Mouse (Mus musculus): Measurements from ENCODE around the gene Phex. TPM values are rescaled to one million over a fixed set of nuclear protein-coding genes. Genes with fewer than 3 reads are reported as not detected.

Gene Phex
- total RNA-seq, 4 experiments from 2014 or later = 0.09 TPM; not detected in 3

DNA sequence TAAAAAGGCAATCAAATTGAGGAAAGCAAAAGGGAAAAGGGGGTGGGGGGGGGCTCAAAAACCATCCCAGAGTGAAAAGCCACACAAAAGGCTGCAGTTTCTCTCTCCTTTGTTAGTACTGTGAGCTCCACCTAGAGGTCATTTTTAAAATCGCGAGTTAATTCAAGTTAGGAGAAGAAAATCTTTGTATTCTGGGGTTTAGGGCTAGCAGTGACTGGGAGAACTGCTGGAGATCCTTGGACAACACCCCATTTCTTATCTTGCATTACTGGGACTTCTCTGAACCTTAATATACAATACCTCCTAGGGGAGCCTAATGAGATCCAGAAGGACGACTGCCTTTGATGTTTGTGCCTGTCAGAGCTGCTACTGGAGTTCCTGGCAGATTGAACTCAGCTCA, 107.7 kb downstream of the Phex start:
- DNase-seq (ENCODE audit: low spot score) = peak; percentile 3

DNA sequence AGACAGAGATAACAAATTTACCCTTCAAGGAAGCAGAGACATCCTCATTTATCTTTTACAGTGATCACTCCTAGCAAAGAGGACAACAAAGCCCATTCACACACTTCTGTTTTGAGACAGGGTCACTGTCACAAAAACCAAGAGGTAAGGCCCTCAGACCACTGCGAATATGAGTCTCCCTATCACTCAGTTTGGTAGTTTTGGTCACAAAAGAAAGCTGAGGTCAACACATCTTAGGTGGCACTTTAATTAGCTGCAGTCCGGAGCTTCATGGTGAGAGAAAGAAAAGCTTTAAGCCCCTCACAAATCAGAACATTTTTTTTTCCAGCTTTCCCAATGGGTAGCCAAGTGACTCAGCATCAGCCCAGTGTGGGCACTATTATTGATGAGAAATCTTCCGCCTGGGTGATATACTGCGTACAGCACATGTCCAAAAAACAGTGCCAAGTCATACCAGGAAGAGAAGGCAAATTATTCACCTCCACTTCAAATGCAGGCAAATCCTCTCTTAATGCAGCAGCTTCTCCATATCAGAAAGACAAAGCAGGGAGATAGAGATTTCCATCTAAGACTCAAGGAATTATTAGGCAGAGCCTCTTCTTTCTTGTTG, 108.2 kb downstream of the Phex start:
- DNase-seq (ENCODE audit: low spot score) = no peak

- no peak for DNase-seq (ENCODE audit: low spot score)
Observed at GRCm38 (mm10) chrX:157305852-157306232, 109.3 kb downstream of the Phex start.

DNA sequence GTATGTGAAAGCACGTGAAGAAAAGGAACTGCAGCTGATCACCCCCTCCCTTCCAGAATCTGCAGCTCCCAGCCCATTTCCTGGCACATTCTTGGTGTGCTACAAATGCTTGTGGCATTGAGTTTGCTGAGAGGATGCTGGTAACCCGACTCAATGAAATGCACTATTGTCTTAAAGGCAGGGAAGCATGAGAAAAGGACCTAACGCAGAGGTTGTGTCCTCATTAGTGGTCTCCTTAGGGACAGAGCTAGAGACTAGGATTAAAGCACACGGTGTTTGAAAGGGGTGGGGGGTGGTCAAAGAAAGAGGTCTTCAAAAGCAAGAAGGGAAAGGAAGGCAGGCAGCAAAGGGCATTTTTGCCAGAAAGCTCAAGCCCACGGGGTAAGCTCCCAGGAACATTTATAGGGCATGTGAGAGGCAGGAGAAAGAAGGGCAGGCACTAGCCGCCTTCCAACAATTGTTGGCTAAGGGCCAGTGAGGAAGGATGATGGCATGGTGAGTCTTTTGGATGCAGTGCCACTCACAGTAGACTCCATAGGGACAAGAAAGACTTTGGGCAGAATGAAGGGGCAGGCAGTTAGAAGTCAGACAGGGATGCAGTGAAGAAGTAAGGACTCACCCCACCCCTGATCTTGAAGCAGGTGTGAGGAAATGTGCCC, 109.8 kb downstream of the Phex start:
- DNase-seq (ENCODE audit: low spot score) = no peak

DNA sequence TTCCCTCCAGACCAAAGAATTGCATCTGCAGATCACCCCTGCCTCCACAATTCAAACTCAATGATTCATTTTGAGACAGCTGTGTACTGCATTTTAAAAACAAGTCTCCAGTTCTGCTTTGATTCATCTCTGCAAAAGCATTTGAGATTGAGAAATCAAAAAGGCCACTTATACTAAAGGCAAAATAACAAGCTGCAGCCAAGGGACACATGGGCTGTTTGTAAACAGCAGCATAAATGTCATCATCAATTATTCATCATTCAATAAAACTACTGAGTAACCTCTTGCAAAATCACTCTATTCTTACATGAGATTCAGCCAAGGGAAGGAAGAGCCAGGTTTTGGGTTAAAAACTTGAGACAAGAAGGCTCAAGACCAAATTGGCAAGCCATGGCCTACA, 122.7 kb downstream of the Phex start:
- DNase-seq (ENCODE audit: low spot score) = no peak

DNA sequence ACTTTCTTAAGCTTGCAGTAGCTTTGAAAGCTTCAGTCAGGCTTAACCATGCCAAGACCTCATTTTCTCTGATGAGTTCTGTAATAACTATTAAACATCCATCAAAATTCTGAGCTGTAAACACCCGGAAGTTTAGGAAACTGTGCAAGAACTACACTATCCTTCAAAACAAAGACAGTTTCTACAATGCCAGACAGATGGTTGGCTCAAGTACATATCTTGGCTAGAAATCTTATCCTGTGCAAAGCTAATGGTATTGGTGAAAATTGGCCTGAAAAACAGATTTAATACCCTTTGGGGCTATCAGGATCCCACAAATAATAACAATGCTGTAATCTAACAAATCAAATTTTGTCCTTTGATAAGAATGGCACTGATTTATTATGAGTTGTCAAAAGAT, 138.5 kb downstream of the Phex start:
- no peak for DNase-seq (ENCODE audit: low spot score)

DNA sequence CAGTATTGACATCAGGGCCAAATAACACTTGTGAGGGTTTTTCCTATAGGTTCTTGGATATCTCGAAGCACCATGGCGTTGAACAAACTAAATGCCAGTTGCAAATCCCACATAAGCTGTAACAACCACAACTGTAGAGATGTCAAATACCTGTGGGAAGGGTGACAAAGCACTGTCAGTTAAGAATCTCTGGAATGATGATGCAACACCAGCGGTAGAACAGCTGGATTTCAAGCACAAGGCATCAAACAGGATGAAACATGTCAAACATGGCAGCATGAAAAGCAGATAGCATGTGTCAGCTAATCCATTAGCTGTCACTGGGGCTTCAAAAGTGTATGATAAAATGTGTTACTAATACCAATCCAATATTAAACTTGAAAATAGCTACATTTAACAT, 141.8 kb downstream of the Phex start:
- no peak for DNase-seq (ENCODE audit: low spot score)

GRCm38 (mm10) chrX:157271609-157272008, 143.5 kb downstream of the Phex start:
- DNase-seq (ENCODE audit: low spot score) = no peak

DNA sequence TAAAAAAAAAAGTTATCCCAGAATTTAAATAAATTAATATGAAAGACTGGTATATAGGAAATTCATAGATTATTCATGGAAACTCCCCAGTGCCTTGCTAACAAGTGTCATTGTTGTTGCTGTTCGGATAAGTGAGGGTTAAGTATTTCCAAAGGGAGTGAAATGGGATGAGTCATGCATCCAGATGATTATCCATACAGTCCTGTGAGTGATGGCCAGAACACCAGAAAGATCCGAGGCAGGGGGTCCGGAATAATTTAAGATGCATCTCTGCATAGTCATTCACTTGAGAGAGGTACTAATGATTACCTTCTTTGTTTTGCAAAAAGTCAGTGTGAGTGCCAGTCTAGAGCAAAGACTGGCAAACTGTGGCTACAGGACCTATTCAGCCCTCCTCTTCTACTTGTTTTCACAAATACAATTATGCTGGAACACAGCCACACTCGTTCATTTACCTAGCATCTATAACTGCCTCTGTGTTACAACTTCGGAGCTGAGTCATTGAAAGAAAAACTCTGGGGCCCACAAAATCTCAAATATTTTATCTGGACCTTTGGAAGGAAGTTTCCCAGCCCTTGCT, 145.3 kb downstream of the Phex start:
- DNase-seq (ENCODE audit: low spot score) = no peak

DNA sequence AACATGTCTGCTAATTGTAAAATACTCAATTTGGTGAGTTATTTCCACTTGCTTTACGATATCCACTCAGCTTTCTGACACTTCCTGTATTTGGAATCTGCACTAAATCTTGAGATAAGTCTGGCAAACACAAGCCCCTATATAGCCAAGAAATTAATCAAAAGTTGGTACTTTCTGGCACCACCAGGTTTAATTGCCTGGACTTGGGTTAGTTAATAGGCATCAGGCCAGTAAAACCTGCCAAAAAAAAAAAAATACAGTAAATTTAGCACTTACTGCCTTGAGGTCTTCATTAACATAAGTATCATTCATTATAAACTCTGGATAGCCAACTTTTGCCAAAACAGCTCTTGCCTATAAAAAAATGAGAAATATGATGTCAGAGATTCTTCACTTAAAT, 147.0 kb downstream of the Phex start:
- DNase-seq (ENCODE audit: low spot score) = no peak

GRCm38 (mm10) chrX:157202736-157203135, 212.4 kb downstream of the Phex start:
- DNase-seq (ENCODE audit: low spot score) = no peak

DNA sequence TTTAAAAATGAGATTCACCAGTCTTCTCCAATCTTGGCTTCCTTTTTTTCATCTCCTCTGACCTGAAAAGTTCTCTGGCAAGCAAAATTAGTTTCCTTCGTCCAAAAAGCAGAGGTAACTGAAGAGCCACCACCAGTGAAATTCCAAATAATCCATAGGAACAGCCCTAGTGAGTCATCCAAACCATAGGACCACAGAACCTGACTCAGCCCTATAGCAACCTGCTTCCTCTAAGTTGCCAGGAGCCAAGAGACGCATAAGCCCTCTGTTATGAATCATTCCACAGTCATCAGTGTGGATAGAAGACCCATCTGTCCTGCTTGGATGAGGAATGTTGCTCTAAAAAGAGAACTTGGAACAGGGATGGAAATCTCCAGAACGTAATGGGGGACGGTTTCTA, 230.9 kb downstream of the Phex start:
- no peak for DNase-seq (ENCODE audit: low spot score)

- no peak for DNase-seq (ENCODE audit: low spot score)
Observed at GRCm38 (mm10) chrX:157180845-157181244, 234.3 kb downstream of the Phex start.

GRCm38 (mm10) chrX:157164142-157164541, 251.0 kb downstream of the Phex start:
- DNase-seq (ENCODE audit: low spot score) = no peak

- DNase-seq (ENCODE audit: low spot score) = no peak
Observed at GRCm38 (mm10) chrX:157163394-157163793, 251.7 kb downstream of the Phex start.

DNA sequence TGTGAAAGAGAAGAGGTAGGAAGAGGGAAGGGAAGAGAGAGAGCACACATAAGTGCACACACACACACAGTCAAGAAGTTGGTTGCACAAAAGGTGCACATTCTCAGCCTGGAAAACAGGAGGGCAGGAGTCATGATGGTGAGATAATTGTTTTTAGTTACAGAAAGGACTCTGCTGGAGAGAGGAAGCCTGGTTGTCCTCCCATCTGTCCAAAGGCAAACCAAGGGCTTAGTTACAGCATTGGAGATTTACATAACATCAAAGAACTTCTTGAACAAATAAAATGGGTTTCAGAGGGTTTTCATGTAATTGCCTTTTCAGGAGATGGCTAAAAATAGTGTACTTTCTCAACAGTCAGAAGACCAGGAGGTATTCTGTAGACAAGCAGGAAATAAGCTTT, 270.4 kb downstream of the Phex start:
- DNase-seq (ENCODE audit: low spot score) = no peak

GRCm38 (mm10) chrX:157139601-157140000, 275.5 kb downstream of the Phex start:
- no peak for DNase-seq (ENCODE audit: low spot score)

Small RNAs within 50 kb of the gene (microRNA-seq; reads per million reads assigned to microRNA genes)
- gene Gm23798 = not detected

Other genes with a start within 250 kb of the Phex start
- gene Sms, start 77.0 kb upstream of the Phex start, total RNA-seq (2022) = 10 to 100 TPM; 37.0 to 81.6 (median 52.2) TPM
- 1 to 10 TPM in 1 of 4 experiments, under 1 TPM in 2, not detected in 1; 0.44 to 1.5 (median 0.50) TPM for gene Yy2, start 153.7 kb upstream of the Phex start, total RNA-seq (2022)
- gene Mbtps2, start 183.4 kb upstream of the Phex start, total RNA-seq (2022) = 10 to 100 TPM; 11.9 to 16.0 (median 14.7) TPM